Mouse (Mus musculus) stomach, embryonic 14.5 days (tissue): ENCODE measurements at regions not wholly inside any gene's neighbourhood (a gene's known extent, or its start where the extent isn't known, plus 50 kb on each side); places are given as distances from the start of the nearest gene placed in this dataset.

Source experiments
- ATAC-seq: fragments of 200-750 bp; cut with Nextera tagmentation; 2 replicates; pipeline ENCODE4 v1.8.0; 2017; ENCODE audit warnings: low read depth, moderate TSS enrichment; ENCODE audit not compliant: insufficient number of reproducible peaks, insufficient read depth, low FRiP score
- H3K27ac ChIP-seq: fragments of 300-500 bp; sonication (generic); 2 replicates; pipeline ENCODE4 v1.5.1; 2014; ENCODE audit warnings: mild to moderate bottlenecking, low read length, moderate library complexity, mixed read lengths
- H3K27me3 ChIP-seq: fragments of 300-500 bp; sonication (generic); 2 replicates; pipeline ENCODE4 v1.6.1; 2014; ENCODE audit warnings: low read length, control low read depth, mixed read lengths; ENCODE audit not compliant: control insufficient read depth, insufficient read depth
- H3K36me3 ChIP-seq: fragments of 300-500 bp; sonication (generic); 2 replicates; pipeline ENCODE4 v1.6.1; 2014; ENCODE audit warnings: mild to moderate bottlenecking, control low read depth, low read length, moderate library complexity, mixed read lengths; ENCODE audit not compliant: control insufficient read depth, insufficient read depth
- H3K4me1 ChIP-seq: fragments of 300-500 bp; sonication (generic); 2 replicates; pipeline ENCODE4 v1.6.1; 2014; ENCODE audit warnings: low read length, control low read depth, mixed read lengths; ENCODE audit not compliant: control insufficient read depth, insufficient read depth
- H3K4me2 ChIP-seq: fragments of 300-500 bp; sonication (generic); replicated peaks from 2 replicates; pipeline ENCODE4 v1.6.1; 2014; ENCODE audit warnings: low read depth, low read length, control low read depth
- H3K4me3 ChIP-seq: fragments of 300-500 bp; sonication (generic); 2 replicates; pipeline ENCODE4 v1.5.1; 2014; ENCODE audit warnings: low read depth, low read length, control low read depth
- H3K9ac ChIP-seq: fragments of 300-500 bp; sonication (generic); replicated peaks from 2 replicates; pipeline ENCODE4 v1.6.1; 2014; ENCODE audit warnings: low read depth, mild to moderate bottlenecking, control low read depth, low read length, moderate library complexity, mixed read lengths
- H3K9me3 ChIP-seq: fragments of 300-500 bp; sonication (generic); 2 replicates; pipeline ENCODE4 v1.6.1; 2016; ENCODE audit warnings: low read depth, low read length, control low read depth; ENCODE audit not compliant: control insufficient read depth
- WGBS: fragments of 180-500 bp; shearing (Covaris S2); extraction: QIAGEN DNeasy Blood & Tissue Kit; methylation state at CpG from one replicate; pipeline ENCODE4 v1.1.7; 2014; 5-methylcytosine and 5-hydroxymethylcytosine counted together

GRCm38 (mm10) chr15:56294910-56295438 is 1182.5 kb downstream of the Slc22a22 start:
- H3K9ac ChIP-seq, result no peak overlapping the region
- no peak overlapping the region for H3K4me3 ChIP-seq
- no peaks in the 10 kb centered on the region for H3K27me3 ChIP-seq
- no peak overlapping the region for H3K27ac ChIP-seq
- no peak overlapping the region for H3K4me2 ChIP-seq
- 76% methylated on average over 3 of the region's 3 CpGs for WGBS
- H3K9me3 ChIP-seq, result no peaks in the 10 kb centered on the region
- no peaks in the 10 kb centered on the region for H3K4me1 ChIP-seq
- ATAC-seq, result no peak
- no peaks in the 10 kb centered on the region for H3K36me3 ChIP-seq

DNA sequence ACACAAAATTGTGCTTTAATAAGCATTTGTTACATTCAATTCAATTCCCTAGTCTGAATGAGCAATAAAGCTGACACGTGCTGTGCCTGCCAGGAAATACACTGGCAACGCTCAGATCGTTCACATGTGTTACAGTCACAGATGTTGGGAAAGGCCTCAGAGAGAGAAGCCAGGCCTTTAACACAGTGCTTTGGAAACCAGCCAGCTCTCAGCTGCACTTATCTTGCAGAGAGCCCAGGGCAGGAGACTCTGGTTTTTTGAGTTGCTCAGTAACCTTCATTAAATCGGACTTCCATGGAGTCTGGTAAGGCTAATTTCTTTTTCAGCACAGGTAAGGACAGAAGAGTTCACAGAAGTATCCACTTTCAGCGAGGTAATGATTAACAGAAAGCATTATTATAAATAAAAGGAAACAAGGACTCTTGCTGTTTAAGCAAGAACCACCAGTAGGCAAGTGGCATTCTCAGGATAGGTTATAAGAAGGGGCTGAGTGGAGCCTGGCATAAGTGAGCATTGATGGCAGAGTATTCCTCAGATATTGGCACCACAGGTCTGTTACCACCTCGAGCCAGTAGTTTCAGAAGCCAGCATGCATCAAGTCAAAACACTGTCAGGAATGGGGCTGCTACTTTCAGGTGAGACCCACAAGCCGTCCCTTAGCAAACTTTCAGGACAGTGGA is 1198.7 kb downstream of the Slc22a22 start:
- no peaks in the 10 kb centered on the region for H3K27me3 ChIP-seq
- no peaks in the 10 kb centered on the region for H3K36me3 ChIP-seq
- peaks cover 7% of the 10 kb centered on the region; the same call in 1 of the 2 replicates for H3K4me1 ChIP-seq
- peak; percentile 92; the same call in 1 of the 2 replicates for ATAC-seq
- no peak overlapping the region for H3K4me3 ChIP-seq
- no peak overlapping the region for H3K9ac ChIP-seq
- 25% methylated on average over 7 of the region's 7 CpGs for WGBS
- no peaks in the 10 kb centered on the region for H3K9me3 ChIP-seq
- no peak overlapping the region for H3K4me2 ChIP-seq
- no peak overlapping the region; the same call in 1 of the 2 replicates for H3K27ac ChIP-seq

GRCm38 (mm10) chr15:56278006-56278405 is 1199.4 kb downstream of the Slc22a22 start:
- no peaks in the 10 kb centered on the region for H3K36me3 ChIP-seq
- H3K9me3 ChIP-seq, result no peaks in the 10 kb centered on the region
- no peak overlapping the region for H3K4me2 ChIP-seq
- peak overlapping the region; percentile 23; the same call in 1 of the 2 replicates for H3K27ac ChIP-seq
- no peak for ATAC-seq
- 34% methylated on average over 3 of the region's 3 CpGs for WGBS
- peaks cover 7% of the 10 kb centered on the region; the same call in 1 of the 2 replicates for H3K4me1 ChIP-seq
- H3K9ac ChIP-seq, result no peak overlapping the region
- no peak overlapping the region for H3K4me3 ChIP-seq
- H3K27me3 ChIP-seq, result no peaks in the 10 kb centered on the region

DNA sequence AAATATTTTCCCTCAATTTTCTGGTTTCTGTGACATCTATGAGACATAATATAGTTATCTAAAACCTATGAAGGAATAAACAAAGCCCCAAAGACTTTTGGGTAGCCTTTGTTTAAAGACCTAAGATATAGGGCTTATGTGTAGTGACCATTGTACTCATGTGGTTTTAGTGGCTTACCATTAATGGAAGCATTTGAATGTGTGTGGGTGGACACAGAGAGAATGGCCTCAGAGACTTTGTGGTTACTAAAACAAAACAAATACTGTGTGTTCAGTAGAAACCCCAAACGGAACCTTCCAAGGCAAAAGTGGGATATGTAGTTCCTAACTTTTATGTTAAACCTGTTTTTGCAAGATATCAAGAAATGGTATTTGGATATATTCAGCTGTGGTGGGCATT is 1228.7 kb downstream of the Slc22a22 start:
- 69% methylated on average over 1 of the region's 1 CpGs for WGBS
- no peak for ATAC-seq
- Histone ChIP-seq H3K4me2 (no peak overlapping the region), H3K4me3 (no peak overlapping the region), H3K9ac (no peak overlapping the region), H3K9me3 (no peaks in the 10 kb centered on the region), H3K27me3 (no peaks in the 10 kb centered on the region), H3K36me3 (no peaks in the 10 kb centered on the region), H3K4me1 (no peaks in the 10 kb centered on the region), H3K27ac (no peak overlapping the region)

DNA sequence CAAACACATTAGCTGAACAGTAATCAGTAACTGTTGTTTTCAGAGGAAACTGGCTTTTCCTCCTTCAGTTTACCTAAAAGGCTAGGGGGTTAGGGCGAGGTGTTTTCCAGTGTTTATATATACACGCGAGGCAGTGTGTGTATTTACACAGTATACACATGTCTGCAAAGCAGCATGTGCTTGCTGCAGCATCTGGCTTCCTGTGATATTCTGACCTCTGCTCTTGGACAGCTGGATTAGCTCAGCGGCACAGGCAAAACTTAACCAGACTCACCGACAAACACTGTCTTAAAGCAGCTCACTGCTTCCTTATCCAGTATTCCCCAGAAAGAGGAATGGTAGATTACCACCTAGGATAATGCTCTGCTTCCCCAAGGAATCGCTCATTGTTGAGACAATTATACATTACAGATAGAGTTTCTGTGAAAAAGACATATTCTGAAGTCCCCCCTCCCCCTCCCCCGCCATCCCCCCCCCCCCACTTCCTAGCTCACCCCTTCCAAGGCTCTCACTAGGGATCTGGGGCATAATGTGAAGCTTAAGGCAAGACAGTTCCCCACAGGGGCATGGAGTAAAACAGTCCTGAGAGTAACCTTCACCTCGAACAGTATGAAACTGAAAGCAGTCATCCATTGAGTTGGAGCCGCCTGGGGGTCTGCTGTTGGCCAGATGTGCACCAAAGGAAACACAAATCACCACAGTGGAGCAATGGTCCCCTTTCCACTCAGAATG is 1233.3 kb downstream of the Slc22a22 start:
- peak; percentile 58; the same call in 1 of the 2 replicates for ATAC-seq
- H3K9ac ChIP-seq, result no peak overlapping the region
- no peaks in the 10 kb centered on the region for H3K27me3 ChIP-seq
- H3K36me3 ChIP-seq, result no peaks in the 10 kb centered on the region
- H3K4me2 ChIP-seq, result no peak overlapping the region
- H3K9me3 ChIP-seq, result no peaks in the 10 kb centered on the region
- WGBS, result 18% methylated on average over 8 of the region's 9 CpGs
- H3K4me3 ChIP-seq, result no peak overlapping the region
- no peak overlapping the region; the same call in 1 of the 2 replicates for H3K27ac ChIP-seq
- H3K4me1 ChIP-seq, result no peaks in the 10 kb centered on the region

DNA sequence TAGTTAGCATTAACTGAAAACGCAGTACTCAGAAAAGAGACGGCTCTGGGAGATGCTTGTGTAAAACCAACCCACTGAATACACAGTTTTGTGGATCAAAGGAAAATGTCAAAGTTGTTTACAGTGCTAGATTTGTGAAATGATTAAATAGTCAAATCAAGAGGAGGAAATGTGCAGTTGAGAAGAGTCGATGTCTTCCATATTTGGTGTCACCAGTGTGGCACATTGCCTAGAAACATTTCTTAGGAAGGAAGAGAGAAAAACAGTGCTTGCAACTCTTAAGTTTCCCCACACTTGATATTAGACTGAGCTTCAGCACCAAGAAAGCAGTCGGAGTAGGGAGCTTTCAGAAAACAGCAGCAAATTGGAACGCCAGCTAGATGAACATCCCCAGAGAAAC is 1274.9 kb downstream of the Slc22a22 start:
- ATAC-seq, result no peak

GRCm38 (mm10) chr15:56199336-56199735 is 1278.1 kb downstream of the Slc22a22 start:
- Histone ChIP-seq H3K36me3 (no peaks in the 10 kb centered on the region), H3K9ac (no peak overlapping the region), H3K27me3 (no peaks in the 10 kb centered on the region), H3K9me3 (no peaks in the 10 kb centered on the region), H3K4me1 (peaks cover 6% of the 10 kb centered on the region; the same call in 1 of the 2 replicates), H3K4me3 (no peak overlapping the region), H3K27ac (no peak overlapping the region), H3K4me2 (no peak overlapping the region)
- 38% methylated on average over 2 of the region's 2 CpGs for WGBS
- ATAC-seq, result no peak

More for the DNA sequence above, 1274.9 kb downstream of the Slc22a22 start:
- no peaks in the 10 kb centered on the region for H3K27me3 ChIP-seq
- no peak overlapping the region for H3K9ac ChIP-seq
- no peak overlapping the region for H3K27ac ChIP-seq
- no peaks in the 10 kb centered on the region for H3K36me3 ChIP-seq
- H3K9me3 ChIP-seq, result no peaks in the 10 kb centered on the region
- no peak overlapping the region for H3K4me2 ChIP-seq
- WGBS, result 40% methylated on average over 5 of the region's 5 CpGs
- no peak overlapping the region for H3K4me3 ChIP-seq
- H3K4me1 ChIP-seq, result peaks cover 6% of the 10 kb centered on the region; the same call in 1 of the 2 replicates

GRCm38 (mm10) chr15:56197425-56198201 is 1279.8 kb downstream of the Slc22a22 start:
- no peaks in the 10 kb centered on the region for H3K27me3 ChIP-seq
- no peaks in the 10 kb centered on the region for H3K9me3 ChIP-seq
- no peaks in the 10 kb centered on the region for H3K36me3 ChIP-seq
- no peak overlapping the region for H3K4me3 ChIP-seq
- no peak overlapping the region for H3K4me2 ChIP-seq
- WGBS, result 36% methylated on average over 1 of the region's 1 CpGs
- ATAC-seq, result no peak
- peak overlapping the region; percentile 1; the same call in 1 of the 2 replicates for H3K27ac ChIP-seq
- H3K4me1 ChIP-seq, result peaks cover 6% of the 10 kb centered on the region; the same call in 1 of the 2 replicates
- H3K9ac ChIP-seq, result no peak overlapping the region
